Mouse (Mus musculus): ENCODE measurements at regions not wholly inside any gene's neighbourhood (a gene's known extent, or its start where the extent isn't known, plus 50 kb on each side); places are given as distances from the start of the nearest gene placed in this dataset.
"Not testable (repeated sequence)": the region's sequence is repeated elsewhere in the genome, so short reads cannot be mapped to it uniquely, and the experiment has no call there.

- no peak for DNase-seq
Measured at GRCm38 (mm10) chr15:11463341-11463740, 63.9 kb upstream of the Tars start.

GRCm38 (mm10) chr15:11461575-11461974 lies 62.1 kb upstream of the Tars start:
- DNase-seq: not testable (repeated sequence)

- no peak for DNase-seq
Measured at GRCm38 (mm10) chr15:11459306-11459705, 59.8 kb upstream of the Tars start.

GRCm38 (mm10) chr15:11457278-11457677 lies 57.8 kb upstream of the Tars start:
- DNase-seq: no peak

- DNase-seq: no peak
Measured at GRCm38 (mm10) chr15:11455982-11456381, 56.5 kb upstream of the Tars start.

- DNase-seq: no peak
Measured at GRCm38 (mm10) chr15:11455366-11455785, 55.9 kb upstream of the Tars start.

- no peak for DNase-seq
Measured at GRCm38 (mm10) chr15:11453997-11454396, 54.5 kb upstream of the Tars start.

- DNase-seq: no peak
Measured at GRCm38 (mm10) chr15:11451635-11452034, 52.2 kb upstream of the Tars start.

All from kidney, postnatal 4 days (tissue).